Mouse (Mus musculus) lung, embryonic 15.5 days (tissue): ENCODE results near the gene Mob3a. TPM values are rescaled to one million over a fixed set of nuclear protein-coding genes. Genes with fewer than 3 reads are reported as not detected.
"Not testable (repeated sequence)": the region's sequence is repeated elsewhere in the genome, so short reads cannot be mapped to it uniquely, and the experiment has no call there.

Source experiments
- ATAC-seq: fragments of 200-750 bp; cut with Nextera tagmentation; 2 replicates; pipeline ENCODE4 v1.8.0; 2017; ENCODE audit warnings: moderate number of reproducible peaks, borderline replicate concordance; ENCODE audit not compliant: low FRiP score, low TSS enrichment; ENCODE audit errors: extremely low read depth
- H3K27ac ChIP-seq: fragments of 300-500 bp; sonication (generic); 2 replicates; pipeline ENCODE4 v1.5.1; 2015; ENCODE audit warnings: moderate library complexity, mild to moderate bottlenecking, inconsistent platforms
- H3K27me3 ChIP-seq: fragments of 300-500 bp; sonication (generic); 2 replicates; pipeline ENCODE4 v1.6.1; 2015; ENCODE audit warnings: inconsistent platforms
- H3K36me3 ChIP-seq: fragments of 300-500 bp; sonication (generic); 2 replicates; pipeline ENCODE4 v1.6.1; 2015; ENCODE audit warnings: inconsistent platforms
- H3K4me1 ChIP-seq: fragments of 300-500 bp; sonication (generic); 2 replicates; pipeline ENCODE4 v1.6.1; 2015; ENCODE audit warnings: inconsistent platforms
- H3K4me2 ChIP-seq: fragments of 300-500 bp; sonication (generic); 2 replicates; pipeline ENCODE4 v1.6.1; 2015; ENCODE audit warnings: inconsistent platforms, mild to moderate bottlenecking, moderate library complexity
- H3K4me3 ChIP-seq: fragments of 300-500 bp; sonication (generic); 2 replicates; pipeline ENCODE4 v1.5.1; 2015; ENCODE audit warnings: mild to moderate bottlenecking, inconsistent platforms
- H3K9ac ChIP-seq: fragments of 300-500 bp; sonication (generic); 2 replicates; pipeline ENCODE4 v1.6.1; 2015; ENCODE audit warnings: inconsistent platforms
- H3K9me3 ChIP-seq: fragments of 300-500 bp; sonication (generic); 2 replicates; pipeline ENCODE4 v1.6.1; 2016; ENCODE audit warnings: inconsistent platforms
- WGBS: fragments of 180-500 bp; shearing (Covaris S2); methylation state at CpG from one replicate; pipeline ENCODE4 v1.1.7; 2015; 5-methylcytosine and 5-hydroxymethylcytosine counted together
- polyA plus RNA-seq: library from polyadenylated mRNA; unstranded; fragments of >200 nt; fragmentation: Nextera tagmentation; extraction: Ambion mirVana; gene quantifications from 2 replicates; pipeline ENCODE4 v1.2.1, GENCODE M21; 2015

Mob3a gene
- polyA plus RNA-seq, 1 experiment from 2014 or later = 44.7 TPM

GRCm38 (mm10) chr10:80655406-80656129, 46.2 kb downstream of the Mob3a start:
- no peaks in the 10 kb centered on the region for H3K9me3 ChIP-seq
- under 1% methylated on average over 12 of the region's 12 CpGs for WGBS
- H3K4me1 ChIP-seq = peaks cover 26% of the 10 kb centered on the region
- peak overlapping the region; percentile 94 for H3K9ac ChIP-seq
- no peaks in the 10 kb centered on the region for H3K36me3 ChIP-seq
- H3K4me3 ChIP-seq = peak overlapping the region; percentile 94
- peak overlapping the region; percentile 79 for H3K27ac ChIP-seq
- ATAC-seq = peak; percentile 58
- H3K27me3 ChIP-seq = no peaks in the 10 kb centered on the region
- peak overlapping the region; percentile 85 for H3K4me2 ChIP-seq

- no peak for ATAC-seq
- H3K27ac ChIP-seq = no peak overlapping the region
- no peaks in the 10 kb centered on the region for H3K36me3 ChIP-seq
- peaks cover 26% of the 10 kb centered on the region for H3K4me1 ChIP-seq
- 77% methylated on average over 6 of the region's 6 CpGs for WGBS
- no peaks in the 10 kb centered on the region for H3K27me3 ChIP-seq
- H3K9ac ChIP-seq = peak overlapping the region; percentile 94; the same call in 1 of the 2 replicates
- H3K9me3 ChIP-seq = no peaks in the 10 kb centered on the region
- H3K4me2 ChIP-seq = peak overlapping the region; percentile 85
- peak overlapping the region; percentile 94 for H3K4me3 ChIP-seq
Observed at GRCm38 (mm10) chr10:80654866-80655265, 46.9 kb downstream of the Mob3a start.

- Histone ChIP-seq H3K9me3 (no peaks in the 10 kb centered on the region), H3K36me3 (peaks cover 5% of the 10 kb centered on the region; the same call in 1 of the 2 replicates), H3K27ac (no peak overlapping the region), H3K4me1 (peaks cover 23% of the 10 kb centered on the region), H3K9ac (no peak overlapping the region), H3K27me3 (no peaks in the 10 kb centered on the region), H3K4me2 (no peak overlapping the region), H3K4me3 (no peak overlapping the region)
- no peak for ATAC-seq
- 79% methylated on average over 6 of the region's 6 CpGs for WGBS
Observed at GRCm38 (mm10) chr10:80653156-80653720, 48.5 kb downstream of the Mob3a start.

- H3K27ac ChIP-seq = no peak overlapping the region
- H3K4me2 ChIP-seq = no peak overlapping the region
- 90% methylated on average over 10 of the region's 10 CpGs for WGBS
- no peak overlapping the region for H3K9ac ChIP-seq
- H3K36me3 ChIP-seq = peaks cover 27% of the 10 kb centered on the region
- H3K27me3 ChIP-seq = no peaks in the 10 kb centered on the region
- no peak for ATAC-seq
- peaks cover 13% of the 10 kb centered on the region for H3K4me1 ChIP-seq
- H3K4me3 ChIP-seq = no peak overlapping the region
- H3K9me3 ChIP-seq = no peaks in the 10 kb centered on the region
Observed at GRCm38 (mm10) chr10:80650392-80650791, 51.4 kb downstream of the Mob3a start.

- not testable (repeated sequence) for ATAC-seq, H3K27ac ChIP-seq, H3K4me1 ChIP-seq, H3K9ac ChIP-seq, H3K4me2 ChIP-seq, H3K27me3 ChIP-seq, H3K4me3 ChIP-seq, H3K9me3 ChIP-seq
- H3K36me3 ChIP-seq = peaks cover 32% of the 10 kb centered on the region
- WGBS = 86% methylated on average over 6 of the region's 6 CpGs
Observed at GRCm38 (mm10) chr10:80649910-80650309, 51.9 kb downstream of the Mob3a start.

- WGBS = 88% methylated on average over 10 of the region's 10 CpGs
- H3K36me3 ChIP-seq = peaks cover 60% of the 10 kb centered on the region
Observed at GRCm38 (mm10) chr10:80646936-80647335, 54.8 kb downstream of the Mob3a start.

GRCm38 (mm10) chr10:80635345-80635744, 66.4 kb downstream of the Mob3a start:
- Histone ChIP-seq H3K27ac (no peak overlapping the region), H3K4me1 (no peaks in the 10 kb centered on the region), H3K9me3 (no peaks in the 10 kb centered on the region), H3K9ac (no peak overlapping the region), H3K27me3 (no peaks in the 10 kb centered on the region), H3K4me3 (no peak overlapping the region), H3K4me2 (no peak overlapping the region), H3K36me3 (peaks cover 62% of the 10 kb centered on the region)
- WGBS = 77% methylated on average over 6 of the region's 6 CpGs
- ATAC-seq = no peak

More at GRCm38 (mm10) chr10:80646936-80647335, 54.8 kb downstream of the Mob3a start:
- no peak overlapping the region for H3K4me2 ChIP-seq
- no peak for ATAC-seq
- no peak overlapping the region for H3K9ac ChIP-seq
- no peaks in the 10 kb centered on the region for H3K27me3 ChIP-seq
- no peak overlapping the region for H3K27ac ChIP-seq
- H3K4me3 ChIP-seq = no peak overlapping the region
- H3K9me3 ChIP-seq = no peaks in the 10 kb centered on the region
- 0 out of 2 replicates have a peak, but pooled peaks cover 3% of the 10 kb centered on the region for H3K4me1 ChIP-seq

Other genes starting within 250 kb of the Mob3a start
- not detected in 2 replicates for gene Onecut3, start 207.1 kb downstream of the Mob3a start, polyA plus RNA-seq
- 0.05 and 0.16 TPM in 2 replicates for gene Atp8b3, start 162.9 kb downstream of the Mob3a start, polyA plus RNA-seq
- gene Rexo1, start 140.4 kb downstream of the Mob3a start, polyA plus RNA-seq = 25.0 and 25.8 TPM in 2 replicates
- gene Klf16, start 124.7 kb downstream of the Mob3a start, polyA plus RNA-seq = 10.1 and 10.2 TPM in 2 replicates
- 122 and 133 TPM in 2 replicates for gene Abhd17a, start 111.6 kb downstream of the Mob3a start, polyA plus RNA-seq
- 79.0 and 84.8 TPM in 2 replicates for gene Scamp4, start 99.1 kb downstream of the Mob3a start, polyA plus RNA-seq
- gene Adat3, start 99.1 kb downstream of the Mob3a start, polyA plus RNA-seq = 9.1 TPM in 2 replicates
- 3.2 and 5.1 TPM in 2 replicates for gene Gm49322, start 96.0 kb downstream of the Mob3a start, polyA plus RNA-seq
- gene Csnk1g2, start 79.1 kb downstream of the Mob3a start, polyA plus RNA-seq = 142 and 152 TPM in 2 replicates
- 83.0 and 85.2 TPM in 2 replicates for gene Btbd2, start 44.9 kb downstream of the Mob3a start, polyA plus RNA-seq
- gene Mknk2, start 23.9 kb downstream of the Mob3a start, polyA plus RNA-seq = 99.8 and 104 TPM in 2 replicates
- gene Izumo4, start 207 bp upstream of the Mob3a start, polyA plus RNA-seq = 19.8 and 23.0 TPM in 2 replicates
- gene Ap3d1, start 40.3 kb upstream of the Mob3a start, polyA plus RNA-seq = 68.2 and 72.4 TPM in 2 replicates
- gene Dot1l, start 53.2 kb upstream of the Mob3a start, polyA plus RNA-seq = 15.5 and 18.3 TPM in 2 replicates
- gene Sf3a2, start 96.2 kb upstream of the Mob3a start, polyA plus RNA-seq = 60.1 and 64.7 TPM in 2 replicates
- 116 and 118 TPM in 2 replicates for gene Plekhj1, start 96.6 kb upstream of the Mob3a start, polyA plus RNA-seq
- 0.09 and 0.13 TPM in 2 replicates for gene Amh, start 103.3 kb upstream of the Mob3a start, polyA plus RNA-seq
- gene Jsrp1, start 111.5 kb upstream of the Mob3a start, polyA plus RNA-seq = 0.74 and 1.5 TPM in 2 replicates
- 1,965 and 1,985 TPM in 2 replicates for gene Oaz1, start 124.7 kb upstream of the Mob3a start, polyA plus RNA-seq
- gene Lingo3, start 142.1 kb upstream of the Mob3a start, polyA plus RNA-seq = 0.05 and 0.31 TPM in 2 replicates
- 254 and 281 TPM in 2 replicates for gene Lsm7, start 153.2 kb upstream of the Mob3a start, polyA plus RNA-seq
- gene Sppl2b, start 153.3 kb upstream of the Mob3a start, polyA plus RNA-seq = 39.1 and 40.8 TPM in 2 replicates
- gene Tmprss9, start 169.9 kb upstream of the Mob3a start, polyA plus RNA-seq = not detected in 2 replicates
- 305 and 307 TPM in 2 replicates for gene Timm13, start 199.0 kb upstream of the Mob3a start, polyA plus RNA-seq
- gene Lmnb2, start 216.3 kb upstream of the Mob3a start, polyA plus RNA-seq = 55.8 and 60.4 TPM in 2 replicates
- gene Gadd45b, start 228.1 kb upstream of the Mob3a start, polyA plus RNA-seq = 42.7 and 42.9 TPM in 2 replicates